Mouse (Mus musculus): ENCODE measurements around the gene Senp6. TPM values are rescaled to one million over a fixed set of nuclear protein-coding genes. Genes with fewer than 3 reads are reported as not detected.
"Not testable (repeated sequence)": the region's sequence is repeated elsewhere in the genome, so short reads cannot be mapped to it uniquely, and the experiment has no call there.

Senp6 gene
- polyA plus RNA-seq, 1 experiment = 15.5 TPM

DNA sequence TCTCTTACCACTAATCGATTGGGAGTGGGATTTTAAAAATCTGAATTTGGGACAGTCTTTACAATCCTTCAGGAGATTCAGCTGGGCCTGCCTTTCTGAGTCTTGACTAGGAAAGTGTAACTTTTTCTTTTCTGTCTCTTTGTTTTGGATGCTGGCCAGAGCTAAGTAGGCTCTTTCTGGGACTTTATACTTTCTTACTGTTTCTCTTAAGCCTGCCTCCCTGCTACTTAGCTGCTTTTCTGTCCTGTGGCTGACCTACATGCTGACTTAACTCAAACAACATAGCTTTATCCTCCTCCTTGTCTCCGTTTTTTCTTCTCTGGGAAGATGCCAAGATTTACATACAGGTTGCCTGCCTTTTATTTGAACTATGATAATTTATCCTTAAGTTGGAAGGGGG, 19.0 kb downstream of the Senp6 start:
- Histone ChIP-seq H3K27me3 (ENCODE audit: control insufficient read depth, insufficient read depth, insufficient read length) (no peaks in the 10 kb centered on the region), H3K79me2 (ENCODE audit: control insufficient read depth, insufficient read depth) (peaks cover 100% of the 10 kb centered on the region), H3K79me3 (ENCODE audit: low read depth) (peaks cover 79% of the 10 kb centered on the region), H3K36me3 (ENCODE audit: control insufficient read depth, insufficient read depth) (peaks cover 3% of the 10 kb centered on the region), H3K4me3 (ENCODE audit: insufficient read depth, poor library complexity, severe bottlenecking) (no peak overlapping the region), H3ac (ENCODE audit: control insufficient read depth, insufficient read length, low read depth) (no peak overlapping the region)
- TF ChIP-seq MYOD1 (IDR thresholded peaks at IDR 0.05; ENCODE audit: control insufficient read depth, insufficient read length, low read depth) = no peak
- TF ChIP-seq MYOG (IDR thresholded peaks at IDR 0.05; ENCODE audit: control insufficient read depth, extremely low read depth, insufficient read length) = no peak
- TF ChIP-seq MAX (IDR thresholded peaks at IDR 0.05) = no peak
- no peak for TF ChIP-seq CTCF (IDR thresholded peaks at IDR 0.05; ENCODE audit: control insufficient read depth, insufficient read depth, insufficient read length)
- no peak for TF ChIP-seq USF1 (IDR thresholded peaks at IDR 0.05; ENCODE audit: low read depth)
- TF ChIP-seq CEBPB (IDR thresholded peaks at IDR 0.05; ENCODE audit: low read depth) = no peak
- TF ChIP-seq FOSL1 (IDR thresholded peaks at IDR 0.05; ENCODE audit: insufficient read depth, low read length, poor library complexity, severe bottlenecking) = no peak

DNA sequence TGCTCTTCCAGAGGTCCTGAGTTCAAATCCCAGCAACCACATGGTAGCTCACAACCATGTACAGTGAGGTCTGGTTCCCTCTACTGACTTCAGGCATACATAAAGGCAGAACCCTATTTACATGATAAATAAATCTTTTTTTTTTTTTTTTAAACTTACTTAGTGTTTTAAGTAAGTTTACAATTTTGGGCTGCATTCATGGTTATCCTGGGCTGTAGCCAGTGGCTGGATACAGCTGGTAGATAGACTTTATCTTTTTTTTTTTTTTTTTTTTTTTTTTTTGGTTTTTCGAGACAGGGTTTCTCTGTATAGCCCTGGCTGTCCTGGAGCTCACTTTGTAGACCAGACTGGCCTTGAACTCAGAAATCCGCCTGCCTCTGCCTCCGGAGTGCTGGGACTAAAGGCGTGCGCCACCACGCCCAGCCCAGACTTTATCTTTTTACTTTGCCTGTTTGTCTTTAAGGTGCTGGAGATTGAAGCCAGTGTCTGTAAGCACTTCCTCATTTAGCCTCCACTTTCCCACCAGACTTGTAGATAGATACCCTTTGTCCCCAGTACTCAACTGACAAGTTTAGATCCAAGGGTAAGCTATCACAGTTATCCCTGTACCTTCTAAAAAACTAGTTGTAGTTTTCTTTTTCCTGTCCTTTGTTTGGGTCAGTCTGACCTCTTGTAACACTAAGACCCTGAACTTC, 19.7 kb downstream of the Senp6 start:
- H3K79me3 ChIP-seq (ENCODE audit: low read depth) = peaks cover 76% of the 10 kb centered on the region

DNA sequence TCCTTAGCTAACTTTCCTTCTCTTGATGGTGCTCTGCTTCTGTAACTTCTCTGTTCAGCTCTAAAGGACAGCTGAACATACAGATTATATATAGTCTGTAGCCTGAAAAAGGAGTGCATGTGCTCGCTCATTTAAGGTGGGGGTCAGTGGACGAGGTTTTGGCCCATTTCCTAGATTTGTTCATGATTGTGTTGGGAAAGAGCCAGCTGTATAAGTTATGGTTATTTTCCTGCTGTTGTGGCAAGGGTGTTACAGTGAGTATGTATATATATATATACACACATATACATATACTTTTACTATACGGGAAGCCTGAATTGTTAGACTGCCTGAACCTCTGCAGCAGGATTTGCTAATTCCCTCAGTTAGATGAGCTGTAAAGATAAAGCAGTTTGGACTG, 22.7 kb downstream of the Senp6 start:
- no peaks in the 10 kb centered on the region for H3K27me3 ChIP-seq (ENCODE audit: control insufficient read depth, insufficient read depth, insufficient read length)
- H3K79me2 ChIP-seq (ENCODE audit: control insufficient read depth, insufficient read depth) = peaks cover 82% of the 10 kb centered on the region
- no peak overlapping the region for H3K4me3 ChIP-seq (ENCODE audit: insufficient read depth, poor library complexity, severe bottlenecking)
- peaks cover 60% of the 10 kb centered on the region for H3K79me3 ChIP-seq (ENCODE audit: low read depth)
- no peak overlapping the region for H3ac ChIP-seq (ENCODE audit: control insufficient read depth, insufficient read length, low read depth)
- TF ChIP-seq CTCF (IDR thresholded peaks at IDR 0.05; ENCODE audit: control insufficient read depth, insufficient read depth, insufficient read length) (no peak), MYOD1 (IDR thresholded peaks at IDR 0.05; ENCODE audit: control insufficient read depth, insufficient read length, low read depth) (no peak), CEBPB (IDR thresholded peaks at IDR 0.05; ENCODE audit: low read depth) (no peak), FOSL1 (IDR thresholded peaks at IDR 0.05; ENCODE audit: insufficient read depth, low read length, poor library complexity, severe bottlenecking) (no peak), MYOG (IDR thresholded peaks at IDR 0.05; ENCODE audit: control insufficient read depth, extremely low read depth, insufficient read length) (no peak), MAX (IDR thresholded peaks at IDR 0.05) (no peak), USF1 (IDR thresholded peaks at IDR 0.05; ENCODE audit: low read depth) (no peak)
- H3K36me3 ChIP-seq (ENCODE audit: control insufficient read depth, insufficient read depth) = peaks cover 9% of the 10 kb centered on the region

More for the DNA sequence above, 19.7 kb downstream of the Senp6 start:
- not testable (repeated sequence) for H3K36me3 ChIP-seq (ENCODE audit: control insufficient read depth, insufficient read depth); H3K4me3 ChIP-seq (ENCODE audit: insufficient read depth, poor library complexity, severe bottlenecking); H3ac ChIP-seq (ENCODE audit: control insufficient read depth, insufficient read length, low read depth); H3K27me3 ChIP-seq (ENCODE audit: control insufficient read depth, insufficient read depth, insufficient read length)
- H3K79me2 ChIP-seq (ENCODE audit: control insufficient read depth, insufficient read depth) = peaks cover 100% of the 10 kb centered on the region

DNA sequence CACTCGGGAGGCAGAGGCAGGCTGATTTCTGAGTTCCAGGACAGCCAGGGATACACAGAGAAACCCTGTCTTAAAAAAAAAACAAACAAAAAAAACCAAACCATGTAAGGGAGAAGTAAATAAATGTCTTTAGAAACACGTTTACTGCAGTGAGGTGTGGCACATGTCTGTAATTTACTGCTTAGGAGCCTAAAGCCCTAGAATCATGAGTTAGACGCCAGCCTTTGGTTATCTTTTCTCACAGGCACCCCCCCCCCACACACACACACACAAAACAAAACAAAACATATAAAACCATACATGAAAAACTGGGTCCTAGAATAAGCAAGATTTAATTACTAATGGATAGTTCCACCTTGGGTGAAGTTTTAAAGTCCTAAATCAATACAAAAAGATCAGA, 29.6 kb downstream of the Senp6 start:
- no peaks in the 10 kb centered on the region for H3K27me3 ChIP-seq (ENCODE audit: control insufficient read depth, insufficient read depth, insufficient read length)
- peaks cover 59% of the 10 kb centered on the region for H3K79me2 ChIP-seq (ENCODE audit: control insufficient read depth, insufficient read depth)
- peaks cover 14% of the 10 kb centered on the region for H3K36me3 ChIP-seq (ENCODE audit: control insufficient read depth, insufficient read depth)
- H3K4me3 ChIP-seq (ENCODE audit: insufficient read depth, poor library complexity, severe bottlenecking) = no peak overlapping the region
- no peak overlapping the region for H3ac ChIP-seq (ENCODE audit: control insufficient read depth, insufficient read length, low read depth)
- TF ChIP-seq CTCF (IDR thresholded peaks at IDR 0.05; ENCODE audit: control insufficient read depth, insufficient read depth, insufficient read length) (no peak), MYOD1 (IDR thresholded peaks at IDR 0.05; ENCODE audit: control insufficient read depth, insufficient read length, low read depth) (no peak), USF1 (IDR thresholded peaks at IDR 0.05; ENCODE audit: low read depth) (no peak), MAX (IDR thresholded peaks at IDR 0.05) (no peak), CEBPB (IDR thresholded peaks at IDR 0.05; ENCODE audit: low read depth) (no peak), MYOG (IDR thresholded peaks at IDR 0.05; ENCODE audit: control insufficient read depth, extremely low read depth, insufficient read length) (no peak), FOSL1 (IDR thresholded peaks at IDR 0.05; ENCODE audit: insufficient read depth, low read length, poor library complexity, severe bottlenecking) (no peak)
- H3K79me3 ChIP-seq (ENCODE audit: low read depth) = peaks cover 22% of the 10 kb centered on the region

DNA sequence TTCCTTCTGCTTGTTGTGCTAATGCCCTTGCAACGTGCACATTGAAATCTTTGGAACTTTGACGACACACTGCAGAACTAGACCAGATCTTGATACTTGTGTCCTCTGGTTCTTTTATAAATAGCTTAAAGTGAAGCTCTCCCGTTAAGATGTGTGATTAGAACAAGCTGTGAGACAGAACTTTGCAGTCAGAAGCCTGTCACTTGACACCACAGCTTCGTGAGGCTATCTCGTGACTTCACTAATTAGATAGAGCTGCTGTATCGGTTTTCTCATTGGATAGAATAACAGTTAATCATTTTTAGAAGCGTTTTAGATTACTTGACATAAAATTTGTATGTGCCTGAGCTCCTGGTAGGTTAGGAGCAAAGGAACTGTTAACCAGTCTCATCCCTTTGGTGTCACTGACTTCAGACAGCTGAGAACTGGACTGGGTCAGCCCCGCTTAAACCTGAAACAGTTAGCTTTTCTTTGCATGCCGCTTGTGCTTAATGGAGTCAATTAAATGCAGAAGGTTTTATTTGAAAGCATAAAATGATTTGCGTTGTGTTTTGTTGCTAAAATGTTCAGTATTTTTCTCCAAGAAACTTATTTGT, 79.4 kb downstream of the Senp6 start:
- Histone ChIP-seq H3K4me3 (ENCODE audit: insufficient read depth, poor library complexity, severe bottlenecking) (no peak overlapping the region), H3K79me2 (ENCODE audit: control insufficient read depth, insufficient read depth) (no peaks in the 10 kb centered on the region), H3K79me3 (ENCODE audit: low read depth) (no peaks in the 10 kb centered on the region), H3K36me3 (ENCODE audit: control insufficient read depth, insufficient read depth) (peaks cover 39% of the 10 kb centered on the region), H3K27me3 (ENCODE audit: control insufficient read depth, insufficient read depth, insufficient read length) (no peaks in the 10 kb centered on the region), H3ac (ENCODE audit: control insufficient read depth, insufficient read length, low read depth) (no peak overlapping the region)
- TF ChIP-seq CEBPB (IDR thresholded peaks at IDR 0.05; ENCODE audit: low read depth) (no peak), MAX (IDR thresholded peaks at IDR 0.05) (no peak), USF1 (IDR thresholded peaks at IDR 0.05; ENCODE audit: low read depth) (no peak), MYOD1 (IDR thresholded peaks at IDR 0.05; ENCODE audit: control insufficient read depth, insufficient read length, low read depth) (no peak), FOSL1 (IDR thresholded peaks at IDR 0.05; ENCODE audit: insufficient read depth, low read length, poor library complexity, severe bottlenecking) (no peak), MYOG (IDR thresholded peaks at IDR 0.05; ENCODE audit: control insufficient read depth, extremely low read depth, insufficient read length) (no peak), CTCF (IDR thresholded peaks at IDR 0.05; ENCODE audit: control insufficient read depth, insufficient read depth, insufficient read length) (no peak)

DNA sequence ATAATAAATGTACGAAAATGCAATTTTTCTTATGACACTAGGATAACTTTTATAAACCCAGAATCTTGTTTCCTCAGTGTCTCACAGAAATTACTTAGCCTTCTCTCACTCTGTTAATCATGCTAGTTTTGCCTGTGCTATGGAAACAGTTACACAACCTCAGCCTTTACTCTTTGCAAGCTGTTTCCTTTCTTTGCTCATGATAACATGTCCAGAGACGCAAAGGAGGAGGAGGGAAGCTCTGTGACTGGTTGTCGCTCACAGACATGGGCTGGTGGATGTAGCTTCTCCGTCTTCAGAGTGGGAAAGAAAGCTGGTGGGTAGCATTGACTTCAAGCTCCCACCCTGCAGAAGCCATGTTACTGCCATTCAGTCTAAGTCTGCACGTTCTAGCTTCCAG, 82.9 kb downstream of the Senp6 start:
- peaks cover 12% of the 10 kb centered on the region for H3K36me3 ChIP-seq (ENCODE audit: control insufficient read depth, insufficient read depth)
- H3K27me3 ChIP-seq (ENCODE audit: control insufficient read depth, insufficient read depth, insufficient read length) = no peaks in the 10 kb centered on the region
- H3K4me3 ChIP-seq (ENCODE audit: insufficient read depth, poor library complexity, severe bottlenecking) = no peak overlapping the region
- H3K79me3 ChIP-seq (ENCODE audit: low read depth) = no peaks in the 10 kb centered on the region
- TF ChIP-seq MAX (IDR thresholded peaks at IDR 0.05) = no peak
- no peak for TF ChIP-seq MYOG (IDR thresholded peaks at IDR 0.05; ENCODE audit: control insufficient read depth, extremely low read depth, insufficient read length)
- no peak for TF ChIP-seq MYOD1 (IDR thresholded peaks at IDR 0.05; ENCODE audit: control insufficient read depth, insufficient read length, low read depth)
- no peak for TF ChIP-seq FOSL1 (IDR thresholded peaks at IDR 0.05; ENCODE audit: insufficient read depth, low read length, poor library complexity, severe bottlenecking)
- TF ChIP-seq CEBPB (IDR thresholded peaks at IDR 0.05; ENCODE audit: low read depth) = no peak
- no peak for TF ChIP-seq USF1 (IDR thresholded peaks at IDR 0.05; ENCODE audit: low read depth)
- TF ChIP-seq CTCF (IDR thresholded peaks at IDR 0.05; ENCODE audit: control insufficient read depth, insufficient read depth, insufficient read length) = no peak
- H3ac ChIP-seq (ENCODE audit: control insufficient read depth, insufficient read length, low read depth) = no peak overlapping the region
- no peaks in the 10 kb centered on the region for H3K79me2 ChIP-seq (ENCODE audit: control insufficient read depth, insufficient read depth)
